Mouse (Mus musculus) hindbrain, postnatal 0 days (tissue): ENCODE data around the gene Fam169a. TPM values are rescaled to one million over a fixed set of nuclear protein-coding genes. Genes with fewer than 3 reads are reported as not detected.

Experiments
- ATAC-seq: fragments of 200-750 bp; cut with Nextera tagmentation; 2 replicates; pipeline ENCODE4 v1.8.0; 2017; ENCODE audit warnings: mild to moderate bottlenecking, moderate TSS enrichment, moderate library complexity
- DNase-seq: peaks from one replicate; pipeline ENCODE4 v3.0.0-alpha.2; 2015; ENCODE audit warnings: low spot score
- H3K27ac ChIP-seq: fragments of 300-500 bp; sonication (generic); 2 replicates; pipeline ENCODE4 v1.5.1; 2014; ENCODE audit warnings: mild to moderate bottlenecking
- H3K27me3 ChIP-seq: fragments of 300-500 bp; sonication (generic); 2 replicates; pipeline ENCODE4 v1.6.1; 2014; ENCODE audit warnings: low read length, mixed read lengths; ENCODE audit not compliant: insufficient read depth
- H3K36me3 ChIP-seq: fragments of 300-500 bp; sonication (generic); 2 replicates; pipeline ENCODE4 v1.6.1; 2014; ENCODE audit warnings: low read length, mixed read lengths; ENCODE audit not compliant: insufficient read depth
- H3K4me1 ChIP-seq: fragments of 300-500 bp; sonication (generic); 2 replicates; pipeline ENCODE4 v1.6.1; 2014; ENCODE audit warnings: antibody characterized with exemption, low read length, mixed read lengths; ENCODE audit not compliant: insufficient read depth
- H3K4me2 ChIP-seq: fragments of 300-500 bp; sonication (generic); 2 replicates; pipeline ENCODE4 v1.6.1; 2014; ENCODE audit warnings: low read depth, mild to moderate bottlenecking, low read length, moderate library complexity, mixed read lengths
- H3K4me3 ChIP-seq: fragments of 300-500 bp; sonication (generic); 2 replicates; pipeline ENCODE4 v1.5.1; 2014; ENCODE audit warnings: low read length
- H3K9ac ChIP-seq: fragments of 300-500 bp; sonication (generic); replicated peaks from 2 replicates; pipeline ENCODE4 v1.6.1; 2014; ENCODE audit warnings: mild to moderate bottlenecking, low read length, moderate library complexity, mixed read lengths
- H3K9me3 ChIP-seq: fragments of 300-500 bp; sonication (generic); 2 replicates; pipeline ENCODE4 v1.6.1; 2016; ENCODE audit warnings: low read length, mixed read lengths
- CTCF ChIP-seq: IDR thresholded peaks from 2 replicates; pipeline ENCODE4 v1.5.1; 2016; ENCODE audit warnings: antibody characterized with exemption, control low read depth, low read depth
- WGBS: fragments of 180-500 bp; shearing (Covaris S2); extraction: QIAGEN DNeasy Blood & Tissue Kit; methylation state at CpG from one replicate; pipeline ENCODE4 v1.1.7; 2014; 5-methylcytosine and 5-hydroxymethylcytosine counted together
- polyA plus RNA-seq: library from polyadenylated mRNA; unstranded; fragments of >200 nt; fragmentation: Nextera tagmentation; extraction: Ambion mirVana; gene quantifications from 2 replicates; pipeline ENCODE4 v1.2.1, GENCODE M21; 2015
- total RNA-seq: library from RNA; depleted of rRNA; stranded (reverse); fragments of >200 nt; gene quantifications from 2 replicates; pipeline ENCODE4 v1.2.3, GENCODE M21; 2014

Gene Fam169a
- total and polyA plus RNA-seq, 2 experiments from 2014 or later: 24.8 to 27.8 TPM

DNA sequence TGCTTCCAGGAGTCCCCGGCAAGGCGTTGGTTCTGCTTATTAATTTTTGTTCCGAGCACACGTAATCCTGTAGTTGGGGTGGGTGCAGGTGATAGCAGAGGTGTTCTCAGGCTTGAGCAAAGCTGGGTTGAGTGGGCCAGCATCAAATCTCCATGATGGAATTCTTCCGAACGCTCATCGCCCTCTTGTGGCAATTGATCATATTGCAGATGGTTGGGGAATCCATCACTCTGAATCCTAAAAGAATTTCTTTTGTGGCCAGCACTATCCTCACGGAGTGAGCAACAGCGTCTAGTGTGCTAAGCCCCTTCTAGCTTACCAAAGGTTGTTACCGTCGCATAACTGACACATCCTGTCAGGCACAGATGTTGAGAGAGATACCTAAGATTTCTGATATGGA, 14.4 kb upstream of the Fam169a start:
- ATAC-seq: peak; percentile 63; the same call in 1 of the 2 replicates
- TF ChIP-seq CTCF: peak; percentile 91
- Histone ChIP-seq H3K4me2 (no peak overlapping the region), H3K36me3 (no peaks in the 10 kb centered on the region), H3K27me3 (no peaks in the 10 kb centered on the region), H3K9ac (no peak overlapping the region), H3K27ac (no peak overlapping the region), H3K4me1 (no peaks in the 10 kb centered on the region), H3K4me3 (no peak overlapping the region), H3K9me3 (no peaks in the 10 kb centered on the region)
- peak; percentile 91 for DNase-seq
- WGBS: 16% methylated on average over 11 of the region's 11 CpGs

DNA sequence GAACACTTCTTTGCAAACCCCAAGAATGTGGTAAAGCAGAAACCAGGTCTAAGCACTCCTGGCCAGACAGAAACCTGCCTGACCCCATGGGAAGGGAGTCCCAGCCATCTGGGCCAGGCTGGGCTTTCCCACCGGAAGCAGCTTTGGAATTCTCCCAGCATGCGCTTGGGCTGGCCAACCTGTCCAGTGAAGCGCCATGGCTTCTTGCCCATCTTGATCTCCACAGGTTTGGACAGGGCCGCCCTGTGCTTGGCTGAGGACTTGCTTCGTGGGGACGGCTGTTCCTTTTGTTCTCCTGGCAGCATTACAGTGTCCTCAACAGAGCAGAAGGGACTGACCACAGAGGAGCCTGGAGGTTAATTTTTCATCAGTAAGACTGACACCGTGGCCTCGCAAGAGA, 13.2 kb upstream of the Fam169a start:
- DNase-seq: peak; percentile 70
- H3K9ac ChIP-seq: no peak overlapping the region
- no peaks in the 10 kb centered on the region for H3K9me3 ChIP-seq
- H3K36me3 ChIP-seq: no peaks in the 10 kb centered on the region
- peak; percentile 64 for ATAC-seq
- no peak overlapping the region for H3K27ac ChIP-seq
- no peaks in the 10 kb centered on the region for H3K27me3 ChIP-seq
- WGBS: 44% methylated on average over 8 of the region's 8 CpGs
- H3K4me3 ChIP-seq: no peak overlapping the region
- TF ChIP-seq CTCF: no peak
- no peak overlapping the region for H3K4me2 ChIP-seq
- no peaks in the 10 kb centered on the region for H3K4me1 ChIP-seq

DNA sequence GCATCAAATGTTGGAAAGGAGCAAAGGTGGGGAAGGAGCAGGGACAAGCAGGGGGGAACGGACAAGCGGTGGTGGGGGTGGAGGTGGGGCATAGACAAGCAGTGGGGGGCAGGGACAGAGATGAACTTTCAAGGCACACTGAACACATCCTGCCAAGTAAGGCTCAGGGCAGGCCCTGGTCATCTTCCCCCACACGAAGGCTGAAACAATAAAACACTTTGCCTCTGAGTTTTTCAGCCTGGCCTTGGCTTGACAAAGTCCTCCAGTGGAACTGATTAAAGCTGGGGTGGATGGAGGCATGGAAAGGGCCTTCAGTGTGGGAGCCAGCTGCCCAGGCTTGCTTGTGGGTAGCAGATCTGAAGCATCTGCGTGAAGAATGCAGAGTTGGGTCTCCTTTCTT, 9.3 kb upstream of the Fam169a start:
- no peak overlapping the region for H3K27ac ChIP-seq
- H3K36me3 ChIP-seq: no peaks in the 10 kb centered on the region
- ATAC-seq (no peak), DNase-seq (no peak)
- no peak for TF ChIP-seq CTCF
- H3K27me3 ChIP-seq: no peaks in the 10 kb centered on the region
- H3K4me3 ChIP-seq: no peak overlapping the region
- WGBS: 57% methylated on average over 4 of the region's 4 CpGs
- no peak overlapping the region for H3K4me2 ChIP-seq
- no peaks in the 10 kb centered on the region for H3K9me3 ChIP-seq
- H3K9ac ChIP-seq: no peak overlapping the region
- no peaks in the 10 kb centered on the region for H3K4me1 ChIP-seq

- WGBS: 91% methylated on average over 6 of the region's 6 CpGs
- no peaks in the 10 kb centered on the region for H3K27me3 ChIP-seq
- no peak overlapping the region for H3K4me3 ChIP-seq
- DNase-seq (no peak), ATAC-seq (no peak)
- H3K9me3 ChIP-seq: no peaks in the 10 kb centered on the region
- H3K9ac ChIP-seq: no peak overlapping the region
- no peak for TF ChIP-seq CTCF
- no peak overlapping the region for H3K27ac ChIP-seq
- no peak overlapping the region for H3K4me2 ChIP-seq
- H3K36me3 ChIP-seq: no peaks in the 10 kb centered on the region
- no peaks in the 10 kb centered on the region for H3K4me1 ChIP-seq
Observed at GRCm38 (mm10) chr13:97059746-97060145, 7.3 kb upstream of the Fam169a start.

- no peak overlapping the region for H3K9ac ChIP-seq
- TF ChIP-seq CTCF: no peak
- no peak for ATAC-seq
Observed at GRCm38 (mm10) chr13:97060331-97060730, 6.8 kb upstream of the Fam169a start.

GRCm38 (mm10) chr13:97062151-97062550, 4.9 kb upstream of the Fam169a start:
- Histone ChIP-seq H3K27ac (no peak overlapping the region), H3K9me3 (no peaks in the 10 kb centered on the region), H3K4me3 (no peak overlapping the region), H3K4me2 (no peak overlapping the region), H3K4me1 (no peaks in the 10 kb centered on the region), H3K27me3 (no peaks in the 10 kb centered on the region), H3K9ac (no peak overlapping the region), H3K36me3 (no peaks in the 10 kb centered on the region)
- no peak for TF ChIP-seq CTCF
- 75% methylated on average over 3 of the region's 3 CpGs for WGBS
- no peak for ATAC-seq
- peak; percentile 24 for DNase-seq

More at GRCm38 (mm10) chr13:97060331-97060730, 6.8 kb upstream of the Fam169a start:
- no peaks in the 10 kb centered on the region for H3K9me3 ChIP-seq
- H3K4me1 ChIP-seq: no peaks in the 10 kb centered on the region
- DNase-seq: no peak
- H3K36me3 ChIP-seq: no peaks in the 10 kb centered on the region
- 63% methylated on average over 2 of the region's 8 CpGs for WGBS
- no peak overlapping the region for H3K4me3 ChIP-seq
- H3K27ac ChIP-seq: no peak overlapping the region
- no peak overlapping the region for H3K4me2 ChIP-seq
- H3K27me3 ChIP-seq: no peaks in the 10 kb centered on the region

DNA sequence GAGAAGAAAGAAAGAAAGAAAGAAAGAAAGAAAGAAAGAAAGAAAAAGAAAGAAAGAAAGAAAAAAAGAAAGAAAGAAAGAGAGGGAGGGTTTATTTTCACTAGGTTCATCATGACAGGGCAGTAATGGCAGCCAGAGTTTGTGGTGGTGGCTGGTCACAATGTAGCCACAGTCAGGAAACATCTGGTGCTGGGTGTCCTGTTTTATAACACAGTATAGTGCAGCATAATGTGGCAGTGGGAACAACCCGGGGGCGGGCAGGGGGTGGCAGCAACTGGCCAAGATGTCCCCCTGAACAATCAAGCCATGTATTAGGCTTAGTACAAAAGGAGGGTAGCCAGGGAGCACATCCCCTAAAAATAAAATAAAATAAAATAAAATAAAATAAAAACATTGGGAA, 3.7 kb upstream of the Fam169a start:
- Histone ChIP-seq H3K4me2 (no peak overlapping the region), H3K9ac (no peak overlapping the region), H3K4me3 (no peak overlapping the region), H3K27ac (no peak overlapping the region), H3K9me3 (no peaks in the 10 kb centered on the region), H3K36me3 (no peaks in the 10 kb centered on the region), H3K27me3 (no peaks in the 10 kb centered on the region), H3K4me1 (no peaks in the 10 kb centered on the region)
- no peak for TF ChIP-seq CTCF
- 89% methylated on average over 2 of the region's 2 CpGs for WGBS
- DNase-seq: no peak
- ATAC-seq: no peak
